Mouse (Mus musculus) left cerebral cortex, postnatal 36 days (tissue): ENCODE measurements around the gene Slc25a27. TPM values are rescaled to one million over a fixed set of nuclear protein-coding genes. Genes with fewer than 3 reads are reported as not detected.

Experiments used
- DNase-seq, 2 experiments: peaks; one replicate each; pipeline ENCODE4 v3.0.0; 2021 to 2022; ENCODE audit warnings: low spot score in 2 of 2, mixed read lengths in 1 of 2
- intact Hi-C: fragments of 180-260 bp; cut with DNase I; formaldehyde crosslinking; loops from one replicate; pipeline ENCODE4 v1.15.1; 2025
- total RNA-seq, 2 experiments: library from RNA; stranded (reverse); gene quantifications; 2 replicates each; pipeline ENCODE4 v1.2.3; 2021

Gene Slc25a27
- total RNA-seq, 2 experiments from 2014 or later: 37.5 to 55.3 TPM

DNA sequence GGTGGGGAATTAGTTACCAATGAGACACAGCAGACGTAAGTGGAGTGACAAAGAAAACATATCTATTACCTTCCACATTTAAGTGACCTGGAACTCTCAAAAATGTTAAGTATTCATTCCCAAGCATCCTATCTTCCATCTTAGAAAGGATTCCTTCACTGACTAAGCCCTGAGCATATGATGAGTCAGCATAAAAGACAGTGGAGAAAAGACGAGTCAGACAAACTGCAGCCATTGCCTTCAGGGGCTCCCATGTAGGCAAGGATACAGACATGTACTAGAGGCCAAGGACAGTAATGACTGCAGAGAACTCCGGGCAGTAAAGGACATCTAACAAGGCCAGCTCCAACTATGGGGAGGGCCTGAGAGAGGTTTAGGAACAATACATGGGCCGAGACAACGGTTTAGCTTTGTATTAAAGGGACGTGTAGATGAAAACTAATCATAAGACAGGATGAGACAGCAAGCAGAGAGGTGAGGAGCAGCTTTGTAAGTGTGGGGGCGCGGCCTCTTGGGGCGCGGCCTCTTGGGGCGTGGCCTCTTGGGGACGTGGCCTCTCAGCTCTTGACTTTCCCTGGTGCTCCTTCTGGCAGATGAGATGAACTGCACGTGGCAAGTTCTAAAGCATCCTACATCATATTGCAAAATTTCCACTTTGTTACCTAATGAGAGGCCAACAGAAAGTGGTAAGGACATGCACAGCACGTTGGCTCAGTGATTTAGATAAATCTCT is 15.5 kb downstream of the Slc25a27 start:
- intact Hi-C loops: no loop called here
- no peak for DNase-seq

DNA sequence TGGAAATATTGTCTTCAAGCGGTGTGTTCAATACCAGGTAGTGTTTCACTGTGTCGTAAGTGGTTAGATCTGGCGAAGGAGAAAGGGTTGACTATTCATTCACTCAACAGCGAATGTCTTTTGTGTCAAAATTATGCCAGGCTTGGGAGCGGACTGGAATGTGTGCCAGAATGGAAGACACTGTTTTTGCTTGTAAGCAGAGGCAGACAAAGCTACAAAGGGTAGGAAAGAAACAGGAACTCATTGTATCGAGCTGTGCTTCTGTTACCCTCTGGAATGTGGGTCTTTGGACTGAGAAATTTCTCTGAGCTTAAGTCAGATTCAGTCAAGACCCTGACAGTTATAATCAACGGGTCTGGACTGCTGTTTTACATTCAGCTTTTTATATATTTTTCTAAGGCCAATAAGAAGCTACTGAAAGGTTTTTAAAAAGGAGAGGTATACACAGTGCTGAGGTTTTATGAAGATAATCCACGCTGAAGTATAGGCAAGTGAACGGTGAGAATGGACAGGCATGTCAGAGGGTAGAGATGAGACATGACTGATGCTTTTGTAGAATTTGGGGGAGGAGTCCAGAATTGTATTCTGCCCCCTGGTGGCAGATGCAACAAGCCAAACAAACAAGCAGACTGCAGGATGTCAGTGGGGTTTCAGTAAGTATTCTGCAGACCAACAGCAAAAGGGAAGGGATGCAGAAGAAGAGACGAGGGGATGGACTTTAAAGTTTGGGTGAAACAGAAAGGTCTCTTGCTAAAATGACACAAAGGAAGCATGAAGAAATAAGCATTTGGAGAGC is 17.2 kb downstream of the Slc25a27 start:
- DNase-seq: no peak
- intact Hi-C loops: no loop called here

DNA sequence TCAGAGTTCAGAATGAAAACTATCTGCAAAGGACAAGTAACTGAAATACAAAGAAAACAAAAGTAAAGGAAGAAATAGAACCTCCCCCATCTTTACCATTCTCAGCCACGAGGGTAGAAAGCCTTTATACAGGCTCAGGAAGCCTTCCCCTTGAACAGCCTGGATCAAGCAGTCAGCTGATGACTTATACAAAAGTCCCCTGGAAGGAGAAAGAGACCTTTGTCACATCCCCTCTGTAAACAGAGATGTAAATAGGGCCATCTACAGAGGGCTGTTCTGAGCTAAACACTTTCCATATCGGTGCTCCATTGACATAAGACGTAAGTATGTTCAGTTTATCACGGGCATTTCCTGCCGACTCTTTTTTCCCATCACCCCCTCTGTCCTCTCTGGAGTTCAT is 20.1 kb downstream of the Slc25a27 start:
- no peak for DNase-seq
- intact Hi-C loops: no loop called here

DNA sequence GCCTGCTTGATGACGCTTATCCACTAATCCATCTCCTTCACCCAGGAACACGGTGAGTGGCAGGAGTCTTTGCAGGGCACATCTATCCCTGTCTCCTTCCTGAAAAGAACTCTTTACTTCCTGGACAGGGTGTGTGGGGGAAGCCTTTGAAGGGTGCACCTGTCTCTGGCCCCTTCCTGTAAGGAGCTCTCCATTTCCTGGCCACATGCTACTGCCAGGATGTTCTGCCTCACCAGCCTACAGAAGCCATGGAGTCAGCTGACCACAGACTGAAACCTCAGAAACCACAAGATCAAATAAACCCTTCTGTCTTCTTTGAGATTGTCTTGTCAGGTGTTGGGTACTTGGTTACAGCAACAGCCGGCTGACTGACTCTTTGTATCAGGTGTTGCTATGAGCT is 21.9 kb downstream of the Slc25a27 start:
- DNase-seq: no peak
- intact Hi-C loops: no loop called here

DNA sequence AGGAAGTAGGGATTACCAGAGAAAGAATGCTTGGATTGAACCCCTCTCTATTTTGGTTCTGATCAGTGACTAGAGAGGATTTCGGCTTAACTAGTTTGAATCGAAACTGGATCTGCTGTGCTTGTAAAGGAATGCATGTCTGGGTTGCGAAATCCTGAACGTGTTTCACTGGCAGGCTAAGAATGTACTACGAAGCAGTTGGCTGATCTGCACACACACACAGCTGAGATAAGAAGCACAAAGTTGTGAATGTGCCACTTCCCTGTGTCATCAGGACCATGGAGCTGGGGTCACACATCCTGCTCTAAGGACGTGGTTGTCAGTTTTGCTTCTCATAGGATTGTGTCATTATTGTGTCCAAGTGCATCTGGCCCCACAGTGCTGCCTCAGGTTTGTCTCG is 22.6 kb downstream of the Slc25a27 start:
- DNase-seq: no peak
- intact Hi-C loops: no loop called here

DNA sequence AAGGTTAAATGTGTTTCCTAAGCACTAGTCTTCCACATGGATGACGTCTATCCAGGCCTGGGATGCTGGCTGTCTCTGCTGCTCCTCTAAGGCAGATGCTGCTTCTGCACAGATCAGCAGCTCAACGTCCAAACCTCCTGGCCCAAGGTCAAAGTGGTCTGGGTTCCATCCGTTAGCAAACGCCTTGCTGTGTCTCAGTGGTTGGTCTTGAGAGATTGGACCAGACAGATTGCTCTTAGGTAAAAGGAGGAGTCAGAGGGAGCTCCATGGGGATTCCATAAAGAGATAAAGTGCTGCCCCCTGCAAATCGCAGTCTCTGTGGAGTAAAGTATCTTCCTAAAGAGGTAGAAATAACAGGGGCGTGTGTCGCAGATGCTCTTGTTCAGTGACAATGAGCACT is 23.8 kb downstream of the Slc25a27 start:
- DNase-seq: no peak
- intact Hi-C loops: no loop called here

DNA sequence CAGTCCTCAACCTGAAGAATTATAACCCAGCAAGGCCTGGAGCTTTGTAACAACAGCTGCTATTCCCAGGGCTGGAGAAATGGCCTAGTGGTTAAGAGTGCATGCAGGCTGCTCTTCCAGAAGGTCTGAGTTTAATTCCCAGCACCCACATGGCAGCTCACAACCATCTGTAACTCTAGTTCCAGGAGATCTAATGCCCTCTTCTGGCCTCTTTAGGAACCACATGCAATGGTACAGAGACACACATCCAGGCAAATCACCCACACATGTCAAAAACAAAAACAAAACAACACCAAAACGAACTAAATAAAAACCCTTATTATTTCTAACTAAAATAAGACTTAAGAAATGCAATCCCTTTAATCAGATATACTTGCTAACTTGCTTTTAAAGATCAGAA is 26.2 kb downstream of the Slc25a27 start:
- no peak for DNase-seq
- intact Hi-C loops: no loop called here

DNA sequence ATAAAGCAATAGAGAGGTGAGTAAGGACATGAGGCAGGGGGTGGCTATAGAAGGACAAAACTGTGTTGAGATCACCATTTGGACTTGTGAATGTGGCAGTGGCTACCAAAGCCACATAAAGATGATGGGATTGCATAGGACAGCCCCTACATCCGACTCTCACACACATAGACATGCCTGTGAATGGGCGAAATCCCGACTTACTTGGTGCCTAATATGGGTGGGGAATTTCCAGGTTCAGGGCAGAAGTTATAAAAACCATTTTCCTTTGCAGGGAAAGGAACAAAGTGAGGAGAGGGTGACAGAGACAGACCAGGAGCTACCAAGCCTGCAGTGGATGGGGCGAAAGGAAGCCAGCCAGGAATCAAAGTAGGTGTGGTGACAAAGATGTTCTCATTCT is 29.9 kb downstream of the Slc25a27 start:
- intact Hi-C loops: no loop called here
- DNase-seq: no peak

DNA sequence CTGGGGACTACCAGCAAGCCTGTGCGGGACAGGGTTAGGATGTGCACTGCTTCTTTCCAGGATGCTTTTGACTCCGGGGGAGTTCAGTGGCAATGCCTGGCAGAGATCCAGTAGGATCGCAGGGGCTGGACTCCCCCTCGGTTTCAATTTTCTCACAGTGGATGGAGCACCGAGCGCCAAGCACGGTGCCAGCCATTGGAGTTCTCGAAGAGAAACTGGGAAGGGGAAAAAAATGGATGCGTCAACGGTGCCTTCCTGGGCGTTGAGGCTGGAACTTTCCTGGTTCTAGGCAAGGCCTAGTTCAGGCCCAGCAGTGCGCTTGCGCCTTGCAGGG is 36.6 kb downstream of the Slc25a27 start:
- DNase-seq: no peak
- intact Hi-C loops: no loop called here

DNA sequence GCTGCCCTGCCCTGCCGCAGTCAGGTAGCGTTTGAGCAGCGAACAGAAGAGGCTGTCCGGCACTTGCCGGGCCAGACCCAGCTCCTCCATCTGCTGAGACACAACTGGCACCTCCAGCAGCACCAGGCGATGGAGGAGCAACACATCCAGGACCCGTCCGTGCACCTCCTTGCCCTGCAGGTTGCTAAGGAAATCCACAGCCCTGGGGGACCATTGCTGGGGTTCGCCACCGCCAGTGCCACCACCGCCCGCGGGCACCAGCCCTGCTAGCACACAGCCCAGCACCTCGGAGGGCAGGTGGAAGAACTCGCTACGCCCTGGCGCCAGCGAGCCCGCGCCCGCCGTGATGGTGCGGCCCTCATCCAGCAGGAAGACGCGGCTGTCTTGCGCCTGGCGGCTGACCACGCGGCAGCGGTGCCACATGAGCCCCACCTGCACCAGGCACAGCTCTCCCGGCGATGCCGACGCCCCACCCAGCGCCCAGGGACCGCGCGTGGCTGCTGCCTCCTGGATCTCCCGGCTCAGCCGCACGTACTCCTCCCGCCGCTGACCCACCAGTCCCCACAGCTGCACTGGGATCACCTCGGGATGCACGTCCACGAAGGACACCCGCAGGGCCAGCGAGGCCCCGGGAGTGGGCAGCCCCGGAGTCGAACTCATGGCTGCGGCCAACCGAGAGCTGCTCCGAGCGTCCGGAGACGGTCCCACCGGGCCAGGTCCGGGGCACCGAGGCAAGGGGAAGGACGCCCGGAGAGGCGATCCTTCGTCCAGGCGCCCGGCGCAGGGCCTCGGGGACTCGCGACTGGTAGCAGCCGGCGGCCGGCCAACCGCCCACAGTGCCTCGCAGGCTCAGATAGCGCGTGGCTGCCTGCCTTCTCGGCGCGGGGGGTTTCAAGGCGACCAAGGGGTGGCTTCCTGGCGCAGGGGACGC is 37.3 kb downstream of the Slc25a27 start, which contains the start of gene Tdrd6:
Tdrd6 (minus strand) TSS at position 804 of the 931 bp plus-strand sequence.
- DNase-seq: peak in 1 of 2 experiments; percentile 29

DNA sequence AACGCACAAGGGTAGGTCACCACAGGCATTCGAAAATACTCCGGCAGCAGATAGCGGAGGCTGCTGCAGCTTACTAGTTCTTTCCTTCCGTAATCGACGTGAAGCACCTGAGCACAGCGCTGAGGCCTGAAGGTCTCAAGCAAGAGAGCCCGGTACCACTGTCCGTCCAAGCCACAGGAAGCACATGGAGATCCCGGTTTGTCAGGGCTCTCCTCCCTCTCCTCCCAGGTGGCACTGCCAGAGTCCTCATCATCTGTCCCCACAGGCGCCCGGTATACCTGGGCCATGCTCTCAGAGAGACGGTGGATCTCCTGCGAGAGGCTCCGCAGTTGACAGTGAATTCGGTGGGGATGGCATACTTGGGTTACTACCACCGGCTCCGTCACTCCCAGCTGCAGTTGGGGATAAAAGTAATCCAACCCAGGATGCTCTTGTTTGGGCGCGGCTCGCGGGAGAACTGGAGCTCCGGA is 38.0 kb downstream of the Slc25a27 start:
- DNase-seq: no peak

More for the DNA sequence above, 37.3 kb downstream of the Slc25a27 start, which contains the start of gene Tdrd6:
- intact Hi-C loops: no loop called here

DNA sequence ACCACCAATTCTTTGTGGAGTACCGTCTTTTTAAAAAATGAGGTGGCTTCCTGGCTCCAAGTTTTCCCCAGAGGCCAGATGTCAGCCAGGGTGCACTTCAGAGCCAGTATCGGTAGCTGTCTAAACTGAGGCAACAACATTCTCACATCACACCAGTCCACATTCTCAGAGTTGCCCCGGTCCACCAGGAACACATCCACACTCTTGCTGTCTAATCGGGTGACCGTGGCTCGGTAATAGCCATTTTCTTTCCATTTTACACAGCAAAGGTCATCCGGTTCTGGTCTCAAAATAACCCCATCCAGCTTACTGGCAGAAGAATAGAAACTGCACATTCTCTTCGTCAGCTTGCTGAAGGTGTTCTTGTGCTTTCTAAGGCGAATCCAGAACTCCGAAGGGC is 38.8 kb downstream of the Slc25a27 start:
- intact Hi-C loops: no loop called here
- DNase-seq: no peak

More for the DNA sequence above, 38.0 kb downstream of the Slc25a27 start:
- intact Hi-C loops: no loop called here

DNA sequence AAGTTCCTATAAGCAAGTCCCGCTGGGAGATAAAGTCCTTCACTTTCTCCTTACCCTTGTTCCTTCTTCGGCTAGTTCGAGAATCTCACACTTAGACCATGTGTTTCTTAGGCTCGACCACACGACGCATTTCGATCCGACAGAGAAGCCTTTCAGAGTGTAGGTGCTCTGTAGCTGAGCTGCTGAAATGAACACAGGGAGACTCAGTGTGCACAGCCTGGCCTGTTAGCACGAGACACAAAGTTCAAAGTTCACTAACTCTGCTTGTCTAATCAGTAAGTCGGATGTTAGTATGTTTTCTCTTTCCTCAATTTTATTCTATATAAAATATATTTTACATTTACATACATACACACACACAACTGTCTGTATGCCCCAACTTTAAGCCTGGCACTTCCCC is 44.9 kb downstream of the Slc25a27 start:
- DNase-seq: no peak
- intact Hi-C loops: no loop called here

DNA sequence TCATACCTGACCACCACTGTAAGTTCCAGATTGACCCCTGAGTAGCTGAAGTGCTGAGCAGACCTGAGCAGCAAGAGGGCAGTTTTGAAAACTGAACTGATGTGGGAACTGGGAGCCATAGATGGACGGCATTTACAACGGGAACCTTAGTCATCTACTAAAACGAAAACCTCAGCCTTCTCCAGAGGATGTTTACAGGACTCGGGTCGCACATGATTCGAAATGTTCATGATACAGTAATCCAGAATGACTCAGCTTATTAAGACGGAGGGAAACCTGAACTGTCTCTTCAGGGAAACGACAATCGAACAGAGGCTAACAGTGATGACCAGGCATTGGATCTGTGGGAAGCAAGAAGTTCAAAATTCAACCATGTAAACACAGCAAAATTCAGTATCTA is 47.9 kb downstream of the Slc25a27 start:
- intact Hi-C loops: no loop called here

DNA sequence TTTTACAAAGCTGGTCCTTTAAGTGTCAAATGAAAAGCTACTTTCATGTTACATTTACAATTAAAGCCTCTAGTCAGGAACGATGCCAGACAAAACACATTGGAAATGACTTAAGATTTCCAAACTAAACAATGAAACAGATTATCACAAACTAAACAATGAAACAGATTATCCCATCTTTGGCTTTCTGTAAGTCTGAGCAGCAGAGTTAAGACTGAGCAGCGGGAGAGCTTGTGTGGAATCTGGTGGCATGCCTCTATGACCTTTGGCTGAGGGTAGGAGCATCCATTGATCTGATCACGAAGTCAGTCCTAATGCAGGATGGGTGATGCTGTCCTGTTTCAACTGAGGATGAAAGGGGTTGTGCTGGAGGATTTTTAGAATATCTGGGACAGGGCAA is 54.8 kb downstream of the Slc25a27 start:
- intact Hi-C loops: no loop called here
- no peak for DNase-seq

More for the DNA sequence above, 47.9 kb downstream of the Slc25a27 start:
- no peak for DNase-seq

DNA sequence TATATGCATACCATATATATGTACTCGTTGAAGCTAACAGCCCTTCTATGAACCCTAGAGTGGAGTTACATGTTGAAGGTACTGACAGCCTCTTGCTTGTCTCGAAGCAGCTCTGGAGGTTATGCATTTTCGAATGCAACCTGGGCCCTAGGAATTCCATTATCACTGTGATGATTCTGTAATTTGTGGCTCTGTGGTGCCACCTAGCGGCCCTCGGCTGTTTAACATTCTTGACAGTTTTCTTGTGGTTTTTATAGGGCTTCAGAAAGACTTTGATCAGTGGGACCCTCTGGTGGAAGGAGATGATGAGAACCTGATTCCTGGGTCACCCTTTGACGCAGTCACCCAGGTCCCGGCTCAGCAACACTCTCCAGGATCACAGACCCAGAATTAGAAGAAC is 55.4 kb downstream of the Slc25a27 start:
- DNase-seq: peak; percentile 34 to 44
- intact Hi-C loops: loop anchor here (1.0 to 2.0 kb wide), 2 partner anchors 93 to 347 kb away; no protein-coding TSS in a partner anchor

DNA sequence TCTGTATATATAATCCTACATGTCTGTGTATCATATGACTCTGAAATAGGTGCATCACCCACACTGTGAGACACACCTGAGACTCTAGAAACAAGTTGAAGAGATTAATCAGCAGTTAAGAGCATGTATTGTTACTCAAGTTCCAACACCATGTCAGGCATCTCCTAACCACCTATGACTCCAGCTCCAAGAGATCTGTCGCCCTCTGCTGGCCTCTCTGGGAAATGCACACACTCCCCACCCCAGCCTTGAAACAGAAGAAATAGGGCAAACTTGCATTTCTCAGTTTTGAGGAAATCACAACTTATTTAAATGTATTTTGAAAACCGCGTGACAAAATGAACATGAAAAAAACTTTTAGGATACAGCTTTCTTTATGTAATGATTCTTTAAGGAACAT is 60.3 kb downstream of the Slc25a27 start:
- peak; percentile 42 to 56 for DNase-seq
- intact Hi-C loops: loop anchor here (1.0 kb wide), 1 partner anchor 88 kb away; no protein-coding TSS in a partner anchor

DNA sequence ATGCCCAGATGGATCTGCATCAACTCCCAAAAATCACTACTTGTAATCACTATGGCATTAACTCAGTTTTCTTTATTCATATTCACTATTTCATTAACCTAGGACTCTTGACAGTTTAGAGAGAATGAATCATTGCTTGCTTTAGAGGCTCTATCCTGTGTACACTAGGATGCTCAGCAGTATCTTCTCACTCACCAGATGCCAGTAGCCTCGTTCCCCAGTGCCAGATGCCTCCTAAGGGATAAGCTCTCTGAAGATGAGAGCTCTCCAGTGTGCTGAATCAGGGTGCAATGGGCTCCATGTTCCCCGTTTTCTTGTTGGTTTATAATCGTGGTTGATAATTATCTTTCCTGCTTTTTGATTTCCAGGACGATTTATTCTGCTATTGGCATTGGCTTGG is 68.3 kb downstream of the Slc25a27 start:
- DNase-seq: no peak
- intact Hi-C loops: no loop called here

DNA sequence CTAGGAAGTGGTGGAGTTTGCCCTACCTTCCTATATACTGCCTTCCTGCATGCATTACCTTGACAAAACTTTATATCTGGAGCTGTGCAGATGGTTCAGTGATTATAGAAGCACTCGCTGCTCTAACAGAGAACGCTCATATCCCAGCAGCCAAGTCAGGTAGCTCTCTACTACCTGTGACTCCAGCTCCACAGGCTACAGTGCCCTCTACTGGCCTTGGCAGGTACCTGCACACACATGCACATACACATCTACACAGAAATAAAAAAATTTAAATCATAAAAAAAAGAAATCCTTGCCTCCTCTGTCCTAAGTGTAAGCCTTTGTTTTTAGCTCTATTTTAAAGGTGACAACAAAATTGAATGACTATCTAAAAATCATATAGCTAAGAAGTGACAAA is 69.3 kb downstream of the Slc25a27 start:
- DNase-seq: no peak
- intact Hi-C loops: no loop called here
